Mouse (Mus musculus) layer of hippocampus, postnatal 14 days (tissue): ENCODE data around the gene 2200002D01Rik. TPM values are rescaled to one million over a fixed set of nuclear protein-coding genes. Genes with fewer than 3 reads are reported as not detected.
"Not testable (repeated sequence)": the region's sequence is repeated elsewhere in the genome, so short reads cannot be mapped to it uniquely, and the experiment has no call there.

ENCODE experiments used
- DNase-seq, 2 experiments: peaks; one replicate each; pipeline ENCODE4 v3.0.0; 2021 to 2022; ENCODE audit warnings: low spot score in 2 of 2, mixed read lengths in 1 of 2
- total RNA-seq, 2 experiments: library from RNA; stranded (reverse); gene quantifications; 2 replicates each; pipeline ENCODE4 v1.2.3; 2021

The 2200002D01Rik gene
- total RNA-seq, 2 experiments from 2014 or later, result not detected

- peak; percentile 93 to 98 for DNase-seq
Measured at GRCm38 (mm10) chr7:29238019-29238967, 10.0 kb downstream of the 2200002D01Rik start, which contains the start of gene Yif1b. Yif1b (plus strand) TSS chr7:29238329.

- peak; percentile 24 to 42 for DNase-seq
Measured at GRCm38 (mm10) chr7:29237596-29237995, 10.7 kb downstream of the 2200002D01Rik start.

- no peak for DNase-seq
Measured at GRCm38 (mm10) chr7:29236593-29236992, 11.7 kb downstream of the 2200002D01Rik start.

- DNase-seq, result no peak
Measured at GRCm38 (mm10) chr7:29234661-29235060, 13.6 kb downstream of the 2200002D01Rik start.

GRCm38 (mm10) chr7:29233745-29234144 lies 14.5 kb downstream of the 2200002D01Rik start:
- DNase-seq, result peak in 1 of 2 experiments; percentile 43

GRCm38 (mm10) chr7:29232247-29233013 lies 15.8 kb downstream of the 2200002D01Rik start, which contains the start of gene Kcnk6:
Kcnk6 (minus strand) TSS chr7:29232515.
- no peak for DNase-seq

- no peak for DNase-seq
Measured at GRCm38 (mm10) chr7:29231517-29231916, 16.7 kb downstream of the 2200002D01Rik start.

- DNase-seq, result no peak
Measured at GRCm38 (mm10) chr7:29230560-29230959, 17.7 kb downstream of the 2200002D01Rik start.

GRCm38 (mm10) chr7:29228202-29228601 lies 20.1 kb downstream of the 2200002D01Rik start:
- no peak for DNase-seq

GRCm38 (mm10) chr7:29225520-29225919 lies 22.7 kb downstream of the 2200002D01Rik start:
- no peak for DNase-seq

DNA sequence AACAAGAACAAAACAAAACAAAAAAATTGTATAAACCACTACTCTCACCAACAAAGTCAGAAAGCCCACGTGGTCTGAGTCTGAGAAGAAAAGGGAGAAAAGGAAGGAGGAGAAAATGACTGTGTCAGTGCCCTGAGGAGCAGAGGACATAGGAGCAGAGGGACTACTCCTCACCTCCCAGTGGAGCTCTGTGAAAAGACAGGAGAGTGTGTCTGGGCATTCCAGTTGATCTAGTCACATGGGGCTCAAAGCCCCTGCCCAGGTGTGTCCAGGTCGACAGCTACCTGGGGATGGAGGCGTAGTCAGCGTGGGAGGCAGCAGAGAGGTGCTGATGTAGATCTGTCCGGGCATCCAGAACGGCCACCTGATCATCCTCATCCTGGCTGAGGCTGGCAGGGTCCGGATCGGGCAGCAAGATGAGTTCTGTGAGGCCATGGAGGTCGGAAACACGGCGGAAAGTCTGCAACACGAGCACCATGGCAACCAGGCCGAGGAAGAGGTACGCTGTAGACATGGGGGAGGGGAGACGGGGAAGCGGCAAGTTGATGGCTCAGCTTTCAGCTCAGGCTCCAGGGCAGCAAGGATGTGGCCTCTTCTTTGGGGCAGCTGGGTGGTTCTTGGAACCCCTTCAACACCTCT lies 23.4 kb downstream of the 2200002D01Rik start:
- no peak for DNase-seq

GRCm38 (mm10) chr7:29214846-29215245 lies 33.4 kb downstream of the 2200002D01Rik start:
- DNase-seq, result no peak

DNA sequence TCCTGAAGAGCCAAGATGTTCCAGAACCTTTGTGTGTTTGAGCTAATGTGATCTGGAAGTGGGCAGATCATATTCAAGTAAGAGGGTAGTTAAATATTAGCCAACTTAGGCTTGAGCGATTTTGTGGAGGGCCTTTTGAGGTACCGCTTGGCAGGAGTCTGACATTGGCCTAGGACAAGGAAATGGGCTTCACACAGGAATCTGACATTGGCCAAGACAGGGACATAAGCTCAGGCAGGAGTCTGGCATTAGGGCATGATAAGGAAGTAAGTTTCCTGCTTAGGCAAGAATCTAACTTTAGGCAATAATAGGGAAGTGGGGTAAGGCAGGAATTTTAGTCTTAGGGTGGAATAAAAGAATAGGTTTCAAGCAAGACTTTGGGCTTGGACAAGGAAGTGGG lies 34.0 kb downstream of the 2200002D01Rik start:
- DNase-seq, result no peak

DNA sequence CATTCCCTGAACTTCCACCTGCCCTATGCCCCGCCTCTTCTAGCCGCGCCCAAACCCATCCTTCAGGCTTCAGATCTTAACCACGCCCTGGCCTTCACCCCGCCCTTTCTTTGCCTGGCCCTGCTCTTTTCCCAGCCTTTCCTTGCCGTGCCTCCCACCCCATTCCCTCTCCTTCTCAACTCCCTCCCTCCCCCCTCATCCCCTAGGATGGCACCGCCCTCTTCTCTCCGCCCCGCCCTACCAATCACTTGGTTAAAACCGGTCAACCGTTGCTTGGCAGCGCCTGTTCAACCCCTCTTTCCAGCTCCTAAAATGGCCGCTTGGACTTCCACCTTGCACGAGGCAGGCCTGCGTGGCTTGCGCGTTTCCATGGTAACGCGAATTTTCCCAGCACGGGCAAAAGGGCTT lies 34.6 kb downstream of the 2200002D01Rik start, which contains the start of gene Catsperg1:
Gene Catsperg1 (minus strand): TSS at position 361 of the 408 bp plus-strand sequence.
- no peak for DNase-seq

- not testable (repeated sequence) for DNase-seq
Measured at GRCm38 (mm10) chr7:29212775-29213560, 35.3 kb downstream of the 2200002D01Rik start.

DNA sequence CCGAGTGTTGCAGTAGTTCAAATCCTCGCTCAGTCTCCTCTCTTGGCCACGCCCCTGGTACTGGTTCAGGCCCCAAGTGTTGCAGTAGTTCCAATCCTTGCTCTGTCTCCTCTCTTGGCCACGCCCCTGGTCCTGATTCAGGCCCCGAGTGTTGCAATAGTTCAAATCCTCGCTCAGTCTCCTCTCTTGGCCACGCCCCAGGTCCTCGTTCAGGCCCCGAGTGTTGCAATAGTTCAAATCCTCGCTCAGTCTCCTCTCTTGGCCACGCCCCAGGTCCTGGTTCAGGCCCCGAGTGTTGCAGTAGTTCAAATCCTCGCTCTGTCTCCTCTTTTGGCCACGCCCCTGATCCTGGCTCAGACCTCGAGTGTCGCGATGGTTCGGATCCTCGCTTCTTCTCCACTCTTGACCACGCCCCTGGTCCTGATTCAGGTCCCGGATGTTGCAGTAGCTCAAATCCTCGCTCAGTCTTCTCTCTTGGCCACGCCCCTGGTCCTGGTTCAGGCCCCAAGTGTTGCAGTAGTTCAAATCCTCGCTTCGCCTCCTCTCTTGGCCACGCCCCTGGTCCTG lies 36.0 kb downstream of the 2200002D01Rik start:
- DNase-seq, result no peak

- peak; percentile 60 to 73 for DNase-seq
Measured at GRCm38 (mm10) chr7:29211415-29212198, 36.7 kb downstream of the 2200002D01Rik start.

DNA sequence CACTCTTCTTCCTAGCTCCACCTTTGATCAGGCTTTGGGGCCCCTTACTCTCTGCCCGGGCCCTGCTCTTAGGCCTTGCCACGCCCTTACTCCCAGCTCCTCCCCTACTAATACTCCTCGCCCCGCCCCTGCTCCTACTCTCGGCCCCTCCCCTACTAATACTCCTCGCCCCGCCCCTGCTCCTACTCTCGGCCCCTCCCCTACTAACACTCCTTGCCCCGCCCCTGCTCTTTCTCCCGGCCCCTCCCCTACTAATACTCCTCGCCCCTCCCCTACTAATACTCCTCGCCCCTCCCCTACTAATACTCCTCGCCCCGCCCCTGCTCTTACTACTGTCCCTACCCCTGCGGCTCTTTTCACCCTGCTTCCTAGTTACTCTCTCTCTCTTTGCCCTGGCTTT lies 37.3 kb downstream of the 2200002D01Rik start:
- not testable (repeated sequence) for DNase-seq

- no peak for DNase-seq
Measured at GRCm38 (mm10) chr7:29202577-29202976, 45.7 kb downstream of the 2200002D01Rik start.
